Mouse (Mus musculus) liver, postnatal 0 days (tissue): ENCODE results near the gene Bfsp1. TPM values are rescaled to one million over a fixed set of nuclear protein-coding genes. Genes with fewer than 3 reads are reported as not detected.
A peak's percentile ranks its signal among the peaks of the same experiment; 100 is the strongest.

ENCODE experiments used
- ATAC-seq: fragments of 200-750 bp; cut with Nextera tagmentation; 2 replicates; pipeline ENCODE4 v1.8.0; 2017; ENCODE audit warnings: mild to moderate bottlenecking, moderate library complexity
- DNase-seq: peaks from one replicate; pipeline ENCODE4 v3.0.0-alpha.2; 2016
- H3K27ac ChIP-seq: fragments of 300-500 bp; sonication (generic); 2 replicates; pipeline ENCODE4 v1.5.1; 2014; ENCODE audit warnings: antibody characterized with exemption, moderate library complexity, mild to moderate bottlenecking, low read depth
- H3K27me3 ChIP-seq: fragments of 300-500 bp; sonication (generic); 2 replicates; pipeline ENCODE4 v1.6.1; 2014; ENCODE audit warnings: low read length, control low read depth, mixed read lengths; ENCODE audit not compliant: insufficient read depth
- H3K36me3 ChIP-seq: fragments of 300-500 bp; sonication (generic); replicated peaks from 2 replicates; pipeline ENCODE4 v1.6.1; 2014; ENCODE audit warnings: mild to moderate bottlenecking, control low read depth, low read length, moderate library complexity, mixed read lengths; ENCODE audit not compliant: insufficient read depth
- H3K4me1 ChIP-seq: fragments of 300-500 bp; sonication (generic); 2 replicates; pipeline ENCODE4 v1.6.1; 2014; ENCODE audit warnings: antibody characterized with exemption, mild to moderate bottlenecking, control low read depth; ENCODE audit not compliant: insufficient read depth
- H3K4me2 ChIP-seq: fragments of 300-500 bp; sonication (generic); 2 replicates; pipeline ENCODE4 v1.6.1; 2014; ENCODE audit warnings: low read depth, mild to moderate bottlenecking, low read length, moderate library complexity, mixed read lengths
- H3K4me3 ChIP-seq: fragments of 300-500 bp; sonication (generic); 2 replicates; pipeline ENCODE4 v1.5.1; 2014; ENCODE audit warnings: low read depth, low read length
- H3K9ac ChIP-seq: fragments of 300-500 bp; sonication (generic); replicated peaks from 2 replicates; pipeline ENCODE4 v1.6.1; 2014; ENCODE audit warnings: mild to moderate bottlenecking, moderate library complexity
- H3K9me3 ChIP-seq: fragments of 300-500 bp; sonication (generic); 2 replicates; pipeline ENCODE4 v1.6.1; 2016; ENCODE audit warnings: mild to moderate bottlenecking, control low read depth, low read length, mixed read lengths
- CTCF ChIP-seq: sonication (generic); IDR thresholded peaks from 2 replicates; pipeline ENCODE4 v1.5.1; 2016; ENCODE audit warnings: antibody characterized with exemption, low read depth
- EP300 ChIP-seq: IDR thresholded peaks from 2 replicates; pipeline ENCODE4 v1.6.1; 2016; ENCODE audit warnings: antibody characterized with exemption, low read depth, mild to moderate bottlenecking
- WGBS: fragments of 180-500 bp; shearing (Covaris S2); extraction: QIAGEN DNeasy Blood & Tissue Kit; methylation state at CpG from one replicate; pipeline ENCODE4 v1.1.7; 2014; ENCODE audit not compliant: insufficient replicate concordance; 5-methylcytosine and 5-hydroxymethylcytosine counted together
- polyA plus RNA-seq: library from polyadenylated mRNA; unstranded; fragments of >200 nt; fragmentation: Nextera tagmentation; extraction: Ambion mirVana; gene quantifications from 2 replicates; pipeline ENCODE4 v1.2.1, GENCODE M21; 2015

Gene Bfsp1
- polyA plus RNA-seq, 1 experiment from 2014 or later = 0.12 TPM

DNA sequence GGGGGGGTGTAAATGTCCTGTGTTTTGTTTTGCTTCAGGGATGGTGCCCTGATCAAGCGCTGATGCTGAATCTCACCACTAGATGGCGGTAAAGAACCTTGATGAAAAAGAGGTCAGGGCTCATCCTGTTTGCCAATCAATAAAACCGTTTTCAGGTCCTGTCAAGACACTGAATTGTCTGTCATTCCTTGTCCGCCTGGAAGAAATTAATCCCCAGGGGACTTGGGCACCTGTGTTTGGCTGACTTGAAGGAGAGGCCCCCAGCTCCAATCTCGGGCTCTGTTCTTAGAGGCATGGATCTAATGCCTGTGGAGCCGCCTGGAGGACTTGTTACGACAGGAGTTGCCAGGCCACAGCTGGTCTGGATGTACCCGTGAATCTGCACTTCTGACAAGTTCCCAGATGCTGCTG lies 25.7 kb downstream of the Bfsp1 start:
- DNase-seq (peak; percentile 77), ATAC-seq (peak; percentile 69)
- Histone ChIP-seq H3K27me3 (no peaks in the 10 kb centered on the region), H3K4me3 (peak overlapping the region; percentile 26; the same call in 1 of the 2 replicates), H3K36me3 (no peaks in the 10 kb centered on the region), H3K27ac (no peak overlapping the region), H3K4me2 (peak overlapping the region; percentile 63), H3K9me3 (no peaks in the 10 kb centered on the region), H3K9ac (no peak overlapping the region), H3K4me1 (peaks cover 5% of the 10 kb centered on the region; the same call in 1 of the 2 replicates)
- WGBS = 2% methylated on average over 8 of the region's 8 CpGs
- TF ChIP-seq CTCF (peak; percentile 90), EP300 (no peak)

DNA sequence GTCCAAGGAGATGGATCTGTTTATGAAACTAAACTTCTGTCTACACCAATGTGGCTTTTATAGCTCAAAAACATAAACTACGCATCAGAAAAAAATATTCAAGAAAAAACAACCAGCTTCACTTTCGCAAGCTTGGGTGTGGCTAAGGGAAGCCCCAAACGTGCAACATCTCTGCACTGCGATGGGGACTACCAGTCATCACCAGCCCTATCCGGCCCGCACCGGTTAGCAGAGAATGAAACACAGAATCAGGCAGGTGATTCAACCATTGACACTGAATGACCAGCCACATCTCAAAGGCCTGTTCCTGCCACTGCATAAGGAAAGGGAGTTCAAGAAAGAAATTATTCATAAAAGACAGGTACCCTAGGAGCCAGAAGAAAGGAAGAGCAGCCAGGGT lies 27.2 kb downstream of the Bfsp1 start:
- Histone ChIP-seq H3K4me2 (no peak overlapping the region), H3K27me3 (no peaks in the 10 kb centered on the region), H3K36me3 (no peaks in the 10 kb centered on the region), H3K27ac (no peak overlapping the region), H3K9ac (no peak overlapping the region), H3K9me3 (no peaks in the 10 kb centered on the region), H3K4me1 (peaks cover 5% of the 10 kb centered on the region; the same call in 1 of the 2 replicates), H3K4me3 (no peak overlapping the region)
- WGBS = 63% methylated on average over 7 of the region's 7 CpGs
- ATAC-seq (no peak), DNase-seq (no peak)
- TF ChIP-seq CTCF (no peak), EP300 (no peak)

DNA sequence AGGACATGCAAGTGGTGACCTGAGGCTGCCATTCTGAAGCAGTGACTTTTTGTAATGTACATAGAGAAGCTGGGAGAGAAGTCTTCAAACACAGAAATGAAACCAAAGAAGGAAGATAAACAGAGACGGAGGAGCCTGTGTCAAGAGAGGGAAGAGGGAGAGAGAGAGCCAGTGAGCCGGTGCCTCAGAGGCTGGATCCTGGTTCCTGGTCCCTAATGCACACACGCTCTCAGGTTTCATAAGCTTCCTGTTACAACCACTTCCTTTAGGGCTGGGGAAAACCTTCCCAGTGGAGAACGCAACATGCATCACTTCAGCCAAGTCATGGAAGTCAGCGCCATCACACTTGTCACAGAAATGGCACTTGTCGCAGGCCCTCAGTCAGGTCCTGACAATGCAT lies 28.9 kb downstream of the Bfsp1 start:
- WGBS = 35% methylated on average over 6 of the region's 6 CpGs
- H3K9me3 ChIP-seq = no peaks in the 10 kb centered on the region
- no peak overlapping the region for H3K27ac ChIP-seq
- TF ChIP-seq EP300 = no peak
- no peak for TF ChIP-seq CTCF
- no peak overlapping the region for H3K4me2 ChIP-seq
- H3K9ac ChIP-seq = no peak overlapping the region
- H3K4me3 ChIP-seq = no peak overlapping the region
- peaks cover 5% of the 10 kb centered on the region; the same call in 1 of the 2 replicates for H3K4me1 ChIP-seq
- no peak for DNase-seq
- no peaks in the 10 kb centered on the region for H3K36me3 ChIP-seq
- no peaks in the 10 kb centered on the region for H3K27me3 ChIP-seq
- ATAC-seq = no peak

DNA sequence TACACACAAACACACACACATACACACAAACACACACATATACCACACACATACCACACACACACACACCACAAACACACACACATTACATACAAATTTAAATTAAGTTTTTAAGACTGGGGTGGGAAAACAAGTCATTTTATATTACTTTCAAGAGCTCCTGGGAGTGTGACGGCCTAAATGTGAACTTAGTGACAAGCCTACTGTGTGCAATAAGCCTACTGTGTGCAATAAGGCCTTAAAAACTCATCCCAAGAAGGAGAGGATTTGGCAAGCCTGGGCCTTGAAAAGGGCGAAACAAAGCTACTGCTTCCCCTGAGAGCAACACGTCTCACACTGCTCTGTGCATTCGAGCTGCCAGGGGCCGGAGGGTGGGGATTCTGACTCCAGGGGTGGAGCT lies 30.3 kb downstream of the Bfsp1 start:
- ATAC-seq (no peak), DNase-seq (no peak)
- no peaks in the 10 kb centered on the region for H3K36me3 ChIP-seq
- H3K27ac ChIP-seq = no peak overlapping the region
- no peak overlapping the region for H3K4me2 ChIP-seq
- H3K4me1 ChIP-seq = peaks cover 2% of the 10 kb centered on the region; the same call in 1 of the 2 replicates
- 80% methylated on average over 5 of the region's 5 CpGs for WGBS
- no peak for TF ChIP-seq EP300
- TF ChIP-seq CTCF = no peak
- no peaks in the 10 kb centered on the region for H3K27me3 ChIP-seq
- H3K9me3 ChIP-seq = no peaks in the 10 kb centered on the region
- no peak overlapping the region for H3K4me3 ChIP-seq
- H3K9ac ChIP-seq = no peak overlapping the region

DNA sequence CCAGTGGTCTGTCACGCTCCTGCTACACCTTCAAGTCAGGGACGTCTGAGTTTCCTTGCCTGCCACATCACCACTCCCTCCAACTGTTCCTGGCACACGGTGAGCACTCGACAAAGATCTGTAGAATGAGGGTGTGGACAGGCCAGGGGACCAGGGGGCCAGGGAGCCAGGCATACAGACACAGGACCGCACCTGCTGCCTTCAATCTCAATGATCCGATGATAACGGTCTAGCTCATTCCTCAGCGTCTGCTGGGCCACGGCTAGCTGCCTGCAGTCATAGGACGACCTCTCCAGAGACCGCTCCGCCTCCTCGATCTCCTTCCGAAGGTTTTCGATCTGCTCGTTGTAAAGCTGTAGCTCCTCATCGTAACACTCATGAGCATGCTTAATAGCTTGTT lies 31.3 kb downstream of the Bfsp1 start:
- H3K4me1 ChIP-seq = no peaks in the 10 kb centered on the region

DNA sequence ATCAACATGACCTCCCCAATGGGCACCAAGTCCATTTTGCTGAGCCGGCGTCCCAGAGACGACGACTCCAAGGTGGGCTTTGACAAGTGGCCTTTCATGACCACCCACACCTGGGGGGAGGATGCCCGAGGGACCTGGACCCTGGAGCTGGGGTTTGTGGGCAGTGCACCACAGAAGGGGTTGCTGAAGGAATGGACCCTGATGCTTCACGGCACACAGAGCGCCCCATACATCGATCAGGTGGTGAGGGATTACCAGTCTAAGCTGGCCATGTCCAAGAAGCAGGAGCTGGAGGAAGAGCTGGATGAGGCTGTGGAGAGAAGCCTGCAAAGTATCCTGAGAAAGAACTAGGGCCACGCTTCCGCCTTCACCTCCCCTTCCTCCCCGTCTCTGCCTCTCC lies 49.5 kb downstream of the Bfsp1 start:
- H3K4me1 ChIP-seq = no peaks in the 10 kb centered on the region
- ATAC-seq (no peak), DNase-seq (no peak)
- H3K9me3 ChIP-seq = no peaks in the 10 kb centered on the region
- TF ChIP-seq EP300 = no peak
- TF ChIP-seq CTCF = no peak
- no peak overlapping the region for H3K9ac ChIP-seq
- WGBS = 86% methylated on average over 11 of the region's 11 CpGs
- no peak overlapping the region for H3K4me3 ChIP-seq
- H3K4me2 ChIP-seq = no peak overlapping the region
- H3K27me3 ChIP-seq = no peaks in the 10 kb centered on the region
- no peak overlapping the region for H3K27ac ChIP-seq
- no peaks in the 10 kb centered on the region for H3K36me3 ChIP-seq

More for the DNA sequence above, 31.3 kb downstream of the Bfsp1 start:
- H3K9me3 ChIP-seq = no peaks in the 10 kb centered on the region
- ATAC-seq = no peak
- DNase-seq = no peak
- H3K4me2 ChIP-seq = no peak overlapping the region
- TF ChIP-seq CTCF (no peak), EP300 (no peak)
- no peak overlapping the region for H3K9ac ChIP-seq
- H3K27me3 ChIP-seq = no peaks in the 10 kb centered on the region
- H3K27ac ChIP-seq = no peak overlapping the region
- no peaks in the 10 kb centered on the region for H3K36me3 ChIP-seq
- H3K4me3 ChIP-seq = no peak overlapping the region
- 76% methylated on average over 17 of the region's 17 CpGs for WGBS

DNA sequence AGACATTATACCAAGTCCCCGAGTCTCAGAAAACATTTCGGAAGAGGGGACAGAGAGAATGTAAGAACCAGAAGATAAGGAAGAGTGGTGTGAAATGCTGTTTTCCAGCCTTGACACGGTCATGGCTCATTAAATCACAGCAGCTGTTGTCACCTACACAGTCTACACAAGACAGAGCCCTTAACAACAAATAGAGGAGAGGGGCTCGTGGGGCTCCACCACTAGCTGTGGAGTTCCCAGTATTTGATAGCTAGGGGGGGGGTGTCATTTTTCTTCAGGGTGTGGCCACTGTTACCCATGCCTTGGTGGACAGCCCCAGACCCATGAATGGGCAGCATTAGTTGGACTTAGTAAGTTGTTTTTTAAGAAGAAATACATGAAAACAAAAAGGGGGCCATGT lies 50.7 kb downstream of the Bfsp1 start:
- H3K27ac ChIP-seq = no peak overlapping the region
- H3K36me3 ChIP-seq = no peaks in the 10 kb centered on the region
- DNase-seq (no peak), ATAC-seq (no peak)
- H3K9ac ChIP-seq = no peak overlapping the region
- no peak overlapping the region for H3K4me2 ChIP-seq
- TF ChIP-seq EP300 = no peak
- no peak for TF ChIP-seq CTCF
- no peaks in the 10 kb centered on the region for H3K4me1 ChIP-seq
- H3K27me3 ChIP-seq = no peaks in the 10 kb centered on the region
- no peaks in the 10 kb centered on the region for H3K9me3 ChIP-seq
- H3K4me3 ChIP-seq = no peak overlapping the region
- 61% methylated on average over 4 of the region's 4 CpGs for WGBS
